Mouse (Mus musculus) adrenal gland, adult 10 weeks (tissue): ENCODE measurements around the gene Rbm28. TPM values are rescaled to one million over a fixed set of nuclear protein-coding genes. Genes with fewer than 3 reads are reported as not detected.

Experiments
- polyA plus RNA-seq: library from polyadenylated mRNA; stranded (reverse); fragments of 350-450 nt; fragmentation: Illumina TruSeq; extraction: RNeasy Lipid Tissue Mini Kit (QIAGEN cat#74804); gene quantifications from one replicate; pipeline ENCODE4 v1.2.3, GENCODE M21; 2014; ENCODE audit warnings: low read depth, low replicate concordance

Gene Rbm28
- 45.9 TPM for polyA plus RNA-seq

DNA sequence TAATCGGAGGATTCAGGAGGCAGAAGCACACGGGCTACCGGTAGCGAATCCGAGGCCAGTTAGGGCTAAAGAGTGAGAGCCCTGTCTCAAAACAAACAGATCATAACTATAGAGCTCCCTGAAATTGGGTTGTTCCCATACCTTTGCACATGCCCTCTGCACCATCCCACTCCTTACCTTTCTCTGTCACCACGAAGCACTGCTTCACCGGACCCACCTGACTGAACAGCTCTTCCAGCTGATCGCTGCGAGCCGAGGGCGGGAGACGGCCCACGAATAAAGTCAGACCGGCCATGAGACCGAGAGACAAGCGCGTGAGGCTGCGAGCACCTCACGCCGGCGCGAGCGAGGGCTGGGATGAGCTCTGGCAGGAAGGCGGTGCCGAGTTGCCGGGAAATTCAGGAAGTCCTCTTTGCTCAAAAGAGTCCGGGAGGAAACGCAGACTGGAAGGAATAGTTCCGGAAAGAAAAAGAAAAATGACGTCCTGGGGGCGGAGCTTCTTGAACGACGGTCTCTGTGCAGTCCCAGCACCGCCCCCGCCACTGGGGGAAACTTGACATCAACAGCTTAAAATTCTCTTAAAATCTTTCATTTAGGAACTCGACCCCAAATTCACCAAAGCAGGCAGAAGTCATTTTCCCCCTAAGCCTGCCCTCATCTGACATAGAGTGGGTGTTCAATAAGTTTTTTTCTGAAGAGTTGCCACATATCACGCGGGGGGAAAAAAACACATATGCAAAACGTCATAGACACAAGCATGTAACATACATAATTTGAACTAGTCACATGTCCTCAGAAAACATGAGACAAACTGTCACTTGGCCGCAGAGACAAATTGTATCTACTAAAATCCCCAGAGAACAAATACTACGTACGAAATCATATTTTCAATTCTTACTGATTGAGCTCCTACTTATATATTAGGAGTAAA lies at the start of gene Rbm28:
Gene Rbm28, minus strand, starts transcription at position 693 of the 931 bp plus-strand sequence.

DNA sequence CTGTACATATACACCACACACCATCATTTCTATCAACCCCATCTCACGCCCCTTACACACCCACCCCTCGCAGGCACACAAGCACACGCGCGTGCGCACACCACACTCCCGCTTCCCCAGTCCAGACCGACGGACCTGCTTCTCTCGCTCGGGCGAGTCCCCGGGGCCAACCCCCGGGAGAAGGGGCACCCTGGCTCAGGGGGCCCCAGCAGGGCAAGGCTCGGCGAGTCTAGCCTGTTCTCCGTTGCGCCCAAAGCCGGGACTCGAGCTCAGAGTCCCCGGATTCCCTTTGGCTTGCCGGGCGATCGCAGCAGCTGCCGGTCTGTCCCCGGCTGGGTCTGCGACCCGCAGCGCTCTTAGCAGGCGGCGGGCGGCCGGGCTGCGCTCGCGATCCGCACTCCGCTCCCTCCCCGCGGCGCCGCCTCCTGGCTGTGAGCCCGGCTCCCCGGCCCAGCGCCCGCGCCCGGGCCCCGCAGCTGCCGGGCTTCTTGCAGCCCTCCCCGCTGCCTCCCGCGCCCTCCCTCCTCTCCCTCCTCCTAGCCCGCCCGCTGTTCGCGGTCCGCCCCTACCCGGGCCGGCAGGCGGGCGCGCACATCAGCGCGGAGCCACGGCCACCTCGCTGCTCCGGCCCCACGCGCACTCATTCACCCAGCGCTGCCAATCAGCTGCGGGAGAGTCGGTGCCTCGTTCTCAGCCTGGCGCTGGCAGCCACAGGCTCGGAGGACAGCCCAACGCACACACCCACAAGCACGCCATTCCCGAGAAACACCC lies 14.3 kb upstream of the Rbm28 start, which contains the start of gene Prrt4:
Gene Prrt4, minus strand, starts transcription at position 697 of the 771 bp plus-strand sequence.

Other genes starting within 250 kb of the Rbm28 start
- 1.6 TPM for gene Lep, start 104.8 kb downstream of the Rbm28 start, polyA plus RNA-seq
- not detected for gene Prrt4, start 14.6 kb upstream of the Rbm28 start, polyA plus RNA-seq
- gene Impdh1, start 51.4 kb upstream of the Rbm28 start, polyA plus RNA-seq: 16.5 TPM
- 5.7 TPM for gene Hilpda, start 107.5 kb upstream of the Rbm28 start, polyA plus RNA-seq
- not detected for gene Fam71f2, start 114.6 kb upstream of the Rbm28 start, polyA plus RNA-seq
- gene Fam71f1, start 154.1 kb upstream of the Rbm28 start, polyA plus RNA-seq: not detected
- gene Calu, start 183.1 kb upstream of the Rbm28 start, polyA plus RNA-seq: 382 TPM
- not detected for gene Opn1sw, start 223.5 kb upstream of the Rbm28 start, polyA plus RNA-seq
- gene Ccdc136, start 231.3 kb upstream of the Rbm28 start, polyA plus RNA-seq: 0.82 TPM